In the genomic region with DNA sequence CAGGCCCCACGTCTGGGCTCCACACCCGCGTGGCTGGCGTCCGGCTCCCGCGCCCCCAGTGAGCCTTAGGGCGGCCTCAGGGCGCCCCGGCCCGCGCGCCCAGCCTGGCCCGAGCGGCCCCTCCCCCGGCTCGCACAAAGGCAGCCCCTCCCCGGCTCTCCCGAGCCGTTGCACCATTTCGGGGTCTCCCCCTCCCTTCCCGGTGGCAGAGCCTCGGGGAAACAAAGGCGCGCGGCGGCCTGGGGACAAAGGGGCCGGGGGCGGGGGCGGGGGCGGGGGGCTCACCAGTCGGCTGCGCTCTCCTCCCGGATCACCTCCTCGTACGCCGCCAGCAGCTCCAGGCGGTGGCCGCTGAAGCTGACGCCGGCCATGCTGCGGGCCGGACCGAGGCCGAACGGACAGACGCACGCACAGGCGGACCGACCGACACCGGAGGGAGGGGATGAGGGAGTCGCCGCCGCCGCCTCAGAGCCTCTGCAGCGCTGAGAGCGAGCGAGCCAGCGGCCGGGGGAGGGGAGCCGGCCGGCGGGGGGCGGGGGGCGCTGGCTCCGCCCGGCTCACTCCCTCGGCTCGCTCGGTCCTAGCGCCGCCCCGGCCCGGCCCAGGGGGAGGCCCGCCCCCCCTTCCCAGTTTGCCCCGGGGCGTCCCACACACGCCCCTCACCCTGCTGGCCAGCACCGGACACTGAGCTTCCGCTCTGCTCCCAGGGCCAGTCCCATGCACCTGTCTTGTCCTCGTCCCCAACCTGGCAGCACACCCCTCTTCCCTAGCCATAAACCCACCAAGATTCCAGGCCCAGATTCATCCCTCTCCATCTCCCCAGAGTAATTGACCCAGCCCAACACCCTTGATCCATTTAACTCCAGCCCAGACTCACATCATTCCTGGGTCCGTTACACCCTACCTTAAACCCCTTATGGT, we compare ENCODE assay signal across 8 mouse cellular contexts. TPM values are rescaled to one million over a fixed set of nuclear protein-coding genes. Genes with fewer than 3 reads are reported as not detected.
DNase-seq lines count a peak whose midpoint lies in the region; ATAC-seq and TF ChIP-seq lines count a peak whose summit lies in the region.

A gene (minus strand): TSS at position 534 of the 921 bp plus-strand sequence.

- H3K27ac ChIP-seq in kidney, embryonic 16.5 days (ENCODE audit: low read length), result peak within 1 kb of the TSS; percentile 92
- H3K27ac ChIP-seq in liver, embryonic 15.5 days (replicated peaks), result no peak within 1 kb of the TSS
- H3K27ac ChIP-seq in olfactory bulb, adult 2 months (ENCODE audit: insufficient read depth, low read depth, low read length), result peak within 1 kb of the TSS; percentile 78

- peak; percentile 72 for TF ChIP-seq POLR2A in olfactory bulb, adult 2 months (IDR thresholded peaks at IDR 0.05; ENCODE audit: insufficient read depth, low read depth, low read length)

- under 1% methylated on average over 50 of the region's 83 CpGs for WGBS in kidney, embryonic 16.5 days
- WGBS in liver, embryonic 15.5 days (ENCODE audit: insufficient replicate concordance), result 2% methylated on average over 81 of the region's 83 CpGs
- WGBS in olfactory bulb, adult 2 months, result 2% methylated on average over 78 of the region's 83 CpGs

- peak; percentile 62 for DNase-seq in ovary, postnatal 36 days (ENCODE audit: low spot score)
- DNase-seq in ovary, adult 18-20 months (ENCODE audit: low spot score), result no peak
- DNase-seq in adrenal gland, postnatal 4 days (ENCODE audit: low spot score in 2 of 2), result peak in 1 of 2 experiments; percentile 33
- peak in 1 of 2 experiments; percentile 68 for DNase-seq in gastrocnemius, postnatal 4 days (ENCODE audit: low spot score in 2 of 2)

- ATAC-seq in kidney, embryonic 16.5 days (ENCODE audit: low FRiP score, low TSS enrichment), result peak; percentile 85
- peak; percentile 38; the same call in 1 of the 2 replicates for ATAC-seq in liver, embryonic 15.5 days (ENCODE audit: insufficient read depth)
- ATAC-seq in CD4-positive, CD25-positive, alpha-beta regulatory T cell, adult 4 months, result no peak

- no peaks in the 10 kb centered on the region; the same call in 1 of the 2 replicates for H3K36me3 ChIP-seq in kidney, embryonic 16.5 days (ENCODE audit: insufficient read depth, low read length)
- H3K36me3 ChIP-seq in liver, embryonic 15.5 days (replicated peaks), result no peaks in the 10 kb centered on the region

- H3K27me3 ChIP-seq in kidney, embryonic 16.5 days (ENCODE audit: insufficient read depth, low read length), result no peaks in the 10 kb centered on the region
- H3K27me3 ChIP-seq in liver, embryonic 15.5 days, result peaks cover 96% of the 10 kb centered on the region

- no peak for TF ChIP-seq CTCF in olfactory bulb, adult 2 months (IDR thresholded peaks at IDR 0.05; ENCODE audit: insufficient read depth, low read depth, low read length)

- peak within 1 kb of the TSS; percentile 98 for H3K9ac ChIP-seq in kidney, embryonic 16.5 days (replicated peaks; ENCODE audit: low read length)
- peak within 1 kb of the TSS; percentile 37; the same call in 1 of the 2 replicates for H3K9ac ChIP-seq in liver, embryonic 15.5 days

- H3K4me3 ChIP-seq in kidney, embryonic 16.5 days (ENCODE audit: low read length), result peak within 1 kb of the TSS; percentile 68
- peak within 1 kb of the TSS; percentile 56 for H3K4me3 ChIP-seq in liver, embryonic 15.5 days (replicated peaks)
- H3K4me3 ChIP-seq in olfactory bulb, adult 2 months (ENCODE audit: insufficient read depth, low read depth, low read length), result peak within 1 kb of the TSS; percentile 86

- peaks cover 41% of the 10 kb centered on the region for H3K4me1 ChIP-seq in kidney, embryonic 16.5 days (ENCODE audit: insufficient read depth, low read length)
- H3K4me1 ChIP-seq in liver, embryonic 15.5 days (replicated peaks), result peaks cover 15% of the 10 kb centered on the region
- peaks cover 36% of the 10 kb centered on the region for H3K4me1 ChIP-seq in olfactory bulb, adult 2 months (ENCODE audit: control insufficient read depth, insufficient read depth, low read length)

- peak within 1 kb of the TSS; percentile 67 for H3K4me2 ChIP-seq in kidney, embryonic 16.5 days (replicated peaks; ENCODE audit: low read depth, low read length)
- H3K4me2 ChIP-seq in liver, embryonic 15.5 days, result peak within 1 kb of the TSS; percentile 71

- H3K9me3 ChIP-seq in kidney, embryonic 16.5 days (ENCODE audit: low read length), result no peaks in the 10 kb centered on the region
- H3K9me3 ChIP-seq in liver, embryonic 15.5 days (replicated peaks), result no peaks in the 10 kb centered on the region

RNA-seq across cellular contexts. Expression of the gene that starts here (rescaled TPM):
- 10 to 100 TPM; 56.4 to 75.6 TPM for total RNA-seq in adrenal gland, postnatal 4 days (2021)
- 100 to 1,000 TPM; 127 to 147 TPM for total RNA-seq in gastrocnemius, postnatal 4 days (2021)
- polyA plus RNA-seq in kidney, embryonic 16.5 days (2015; fragmentation: Nextera tagmentation; extraction: Ambion mirVana), result 177 and 194 TPM in 2 replicates
- polyA plus RNA-seq in liver, embryonic 15.5 days (2015; fragmentation: Nextera tagmentation; extraction: Ambion mirVana), result 7.5 and 7.6 TPM in 2 replicates
- polyA plus RNA-seq in olfactory bulb, adult 2 months (2012; ENCODE audit: insufficient read depth, insufficient read length, low replicate concordance, missing spikeins), result not detected in 2 replicates
- polyA plus RNA-seq in CD4-positive, CD25-positive, alpha-beta regulatory T cell, adult 4 months (2017; shearing (Covaris generic)), result not detected
